Mouse (Mus musculus) liver, adult (tissue): ENCODE measurements around the gene Gm49373.

ENCODE experiments used
- GATA4 ChIP-seq: IDR thresholded peaks from 2 replicates; pipeline ENCODE4 v1.6.1; 2014; ENCODE audit warnings: mild to moderate bottlenecking, low read length; ENCODE audit not compliant: insufficient replicate concordance

Gene Gm49373

DNA sequence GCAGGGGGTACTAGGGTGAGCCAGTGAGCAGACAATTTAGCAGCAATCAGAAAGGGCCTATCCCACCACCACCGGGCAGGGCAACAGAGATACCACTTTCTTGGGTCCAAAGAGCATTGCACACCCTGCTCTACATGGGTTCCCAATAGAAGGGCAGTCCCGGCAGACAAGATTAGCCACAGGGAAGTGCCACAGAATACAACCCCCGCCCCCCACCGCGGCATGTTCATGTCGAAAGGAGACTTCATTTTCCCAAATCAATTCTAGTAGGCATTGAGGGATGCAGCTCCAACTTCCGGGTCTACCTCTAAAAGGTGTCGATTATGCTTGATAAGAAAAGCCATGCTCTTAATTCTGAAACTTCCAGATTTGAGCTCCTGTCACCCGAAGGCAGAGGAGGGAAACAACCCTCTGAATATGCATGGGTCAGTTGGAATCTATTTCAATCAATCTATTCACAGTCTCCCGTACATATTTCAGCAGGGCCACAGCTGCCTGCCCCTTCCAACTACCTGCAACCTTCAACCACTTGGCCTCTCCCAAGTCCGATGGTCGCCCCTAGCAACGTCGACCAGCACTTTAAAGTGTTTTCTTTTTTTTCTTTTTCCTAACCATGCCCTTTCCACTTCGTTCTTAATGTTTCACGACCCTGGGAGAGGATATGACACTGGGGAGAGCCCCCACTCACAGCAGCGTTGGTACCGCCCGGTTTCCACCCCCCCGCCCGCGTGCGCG is 18.2 kb upstream of the Gm49373 start:
- no peak for TF ChIP-seq GATA4

DNA sequence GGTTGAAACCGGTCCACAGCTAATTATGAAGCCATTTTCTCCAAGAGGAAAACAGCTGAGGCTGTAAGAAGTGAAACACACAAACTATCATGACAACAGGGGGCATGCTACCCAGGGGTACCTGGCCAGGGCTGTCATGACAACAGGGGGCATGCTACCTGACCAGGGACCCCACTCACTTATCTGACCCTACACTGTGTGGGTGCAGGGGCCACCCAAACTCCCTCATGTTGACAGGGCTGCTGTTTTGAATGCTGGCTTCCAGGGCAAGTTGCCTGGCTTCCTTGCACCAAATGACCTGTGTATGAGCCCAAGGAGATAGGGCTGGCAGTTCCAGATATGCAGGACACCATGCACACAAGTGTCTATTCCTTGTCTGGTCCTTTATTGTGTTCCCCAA is 17.6 kb upstream of the Gm49373 start:
- TF ChIP-seq GATA4 = no peak

DNA sequence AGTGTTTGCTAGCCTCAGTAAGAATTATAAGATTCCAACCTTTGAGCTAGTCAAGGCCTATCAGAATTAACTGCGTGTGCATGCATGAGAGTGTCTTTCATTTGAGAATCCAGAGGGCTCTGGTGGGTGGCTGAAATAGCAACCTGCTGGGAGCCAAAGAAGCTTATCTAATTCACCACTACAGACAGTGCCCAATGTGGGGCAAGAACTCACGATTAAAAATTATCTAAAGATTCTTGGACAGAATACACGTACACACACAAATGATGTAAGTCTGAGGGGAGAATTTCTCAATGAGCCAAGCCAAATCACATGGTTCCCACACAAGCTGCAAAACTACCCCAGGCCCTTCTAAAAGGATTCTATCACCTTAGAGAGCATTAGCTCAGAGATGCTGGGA is 10.4 kb upstream of the Gm49373 start:
- peak; percentile 62; the same call in 1 of the 2 replicates for TF ChIP-seq GATA4

DNA sequence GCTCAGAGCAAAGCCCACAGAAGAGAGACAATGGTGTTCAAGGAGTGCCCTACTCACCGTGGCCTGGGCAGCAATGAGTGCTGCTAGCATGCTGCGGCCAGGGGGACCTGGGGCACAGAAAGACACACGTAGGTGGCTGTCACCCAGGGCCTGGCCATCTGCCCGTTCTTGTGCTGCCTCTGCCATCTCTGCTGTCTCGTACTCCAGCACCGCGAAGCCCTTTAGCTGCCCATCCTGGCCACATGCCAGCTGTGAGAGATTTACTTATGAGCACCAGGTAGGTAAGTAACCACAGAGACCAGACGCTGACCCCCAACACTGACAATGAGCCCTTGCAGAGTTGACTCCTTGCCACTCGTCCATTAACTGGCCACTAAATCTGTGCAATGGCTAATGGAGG is 8.2 kb upstream of the Gm49373 start:
- no peak for TF ChIP-seq GATA4

DNA sequence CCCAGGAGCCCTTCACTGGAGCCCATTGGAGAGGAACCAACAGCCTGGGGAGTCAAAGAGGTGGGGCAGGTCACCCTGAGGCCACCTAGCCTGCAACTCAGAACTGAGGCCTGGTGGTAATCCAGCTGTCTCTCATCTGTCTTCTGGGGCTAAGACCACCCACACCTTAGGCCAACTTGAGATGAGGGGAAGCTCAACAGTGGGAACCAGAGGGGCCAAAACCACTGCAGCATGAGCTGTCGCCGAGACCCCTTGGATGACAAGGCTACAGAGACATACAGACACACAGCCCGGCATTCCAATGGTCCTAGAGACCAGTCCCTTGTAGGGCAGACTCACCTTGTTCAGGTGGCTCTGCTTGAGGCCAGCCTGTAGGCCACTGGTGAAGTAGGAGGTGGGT is 2.7 kb upstream of the Gm49373 start:
- TF ChIP-seq GATA4 = no peak

DNA sequence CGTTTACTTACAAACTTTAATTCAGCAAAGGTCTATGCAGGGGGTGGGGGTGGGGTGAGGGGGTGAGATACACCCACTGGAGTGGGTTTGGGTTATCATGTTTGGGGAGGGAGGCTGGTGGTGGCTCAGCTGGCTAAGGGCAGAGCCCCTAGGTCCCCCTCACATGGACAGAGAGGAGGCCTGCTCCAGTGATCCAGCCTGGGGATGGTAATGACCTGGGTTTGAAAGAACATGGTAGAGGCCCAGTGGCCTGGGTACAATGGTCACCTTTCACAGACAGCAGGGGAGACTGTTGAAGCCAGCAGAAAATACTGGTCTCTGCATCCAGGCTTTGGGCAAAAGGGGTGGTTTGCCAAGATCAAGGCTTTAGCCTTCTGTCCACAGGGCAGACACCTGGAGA is 1.3 kb upstream of the Gm49373 start:
- no peak for TF ChIP-seq GATA4

DNA sequence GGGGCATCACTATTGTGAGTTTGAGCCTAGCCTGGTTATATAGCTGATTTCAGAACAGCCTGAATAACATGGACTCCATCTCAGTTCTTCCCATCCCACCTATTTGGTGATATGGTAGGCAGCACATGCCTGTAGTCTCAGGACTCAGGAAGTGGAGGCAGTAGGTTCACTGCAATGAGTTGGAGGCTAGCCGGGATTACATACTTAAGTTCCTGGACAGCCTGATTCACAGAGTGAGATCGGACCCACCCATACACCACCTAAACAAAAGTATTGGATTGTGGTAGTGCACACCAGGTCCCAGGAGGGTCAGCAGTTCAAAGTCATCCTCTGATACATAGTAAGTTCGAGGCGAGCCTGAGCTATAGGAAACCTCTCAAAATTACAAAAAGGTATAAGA is 255 bp downstream of the Gm49373 start:
- TF ChIP-seq GATA4 = no peak

DNA sequence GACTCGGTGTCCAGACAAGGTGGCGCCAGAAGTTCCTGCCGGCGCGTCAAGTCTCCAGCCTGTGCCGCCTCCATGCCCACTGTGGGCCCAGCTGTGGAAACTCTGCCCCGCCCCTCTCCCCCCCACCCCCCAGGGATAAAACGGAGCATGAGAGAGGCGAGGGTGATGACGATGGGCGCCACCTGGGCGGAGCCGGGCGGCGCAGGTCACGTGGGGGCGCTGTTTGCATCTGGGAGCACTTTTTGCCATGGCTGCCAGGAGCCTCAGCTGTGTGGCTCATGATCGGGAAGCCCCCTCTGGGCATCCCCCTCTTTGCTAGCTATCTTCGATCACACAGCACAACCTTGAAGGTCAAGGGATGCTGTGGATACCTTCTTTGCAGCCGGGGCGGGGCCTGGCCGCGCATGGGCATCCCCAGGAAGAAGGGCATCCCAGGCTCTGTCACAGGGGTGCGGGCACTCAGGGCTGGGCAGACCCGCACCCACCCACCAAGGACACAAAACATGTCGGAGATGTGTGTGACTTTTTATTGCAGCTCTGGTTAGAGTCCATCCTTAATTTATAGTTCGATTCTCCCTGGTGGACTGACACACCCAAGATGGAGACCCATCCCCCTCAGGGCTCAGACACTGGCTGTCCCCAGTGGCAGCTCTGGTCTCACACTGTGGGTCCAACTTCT is 5.8 kb downstream of the Gm49373 start, which contains the start of gene Zglp1:
Gene Zglp1 (minus strand): TSS at position 88 of the 679 bp plus-strand sequence.
- TF ChIP-seq GATA4 = no peak

DNA sequence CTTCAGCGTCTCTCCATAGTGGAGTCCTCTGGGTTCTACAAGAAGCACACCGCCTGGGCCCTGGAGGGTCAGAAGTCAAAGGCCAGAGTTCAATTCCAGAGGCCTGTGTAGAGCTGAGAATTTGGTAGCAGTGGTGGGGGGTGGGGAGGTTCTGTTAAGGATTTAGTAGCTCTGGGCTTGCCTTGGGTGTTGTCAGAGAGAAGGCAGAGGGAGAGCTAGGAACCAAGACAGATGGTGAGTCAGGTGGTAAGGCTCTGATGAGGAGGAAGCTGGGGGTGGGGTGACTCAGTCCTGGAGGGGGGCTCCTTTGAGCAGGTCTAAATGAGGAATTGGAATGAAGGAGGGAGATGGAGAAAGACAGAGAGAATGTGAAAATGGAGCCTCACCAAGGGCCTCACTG is 10.0 kb downstream of the Gm49373 start:
- no peak for TF ChIP-seq GATA4

DNA sequence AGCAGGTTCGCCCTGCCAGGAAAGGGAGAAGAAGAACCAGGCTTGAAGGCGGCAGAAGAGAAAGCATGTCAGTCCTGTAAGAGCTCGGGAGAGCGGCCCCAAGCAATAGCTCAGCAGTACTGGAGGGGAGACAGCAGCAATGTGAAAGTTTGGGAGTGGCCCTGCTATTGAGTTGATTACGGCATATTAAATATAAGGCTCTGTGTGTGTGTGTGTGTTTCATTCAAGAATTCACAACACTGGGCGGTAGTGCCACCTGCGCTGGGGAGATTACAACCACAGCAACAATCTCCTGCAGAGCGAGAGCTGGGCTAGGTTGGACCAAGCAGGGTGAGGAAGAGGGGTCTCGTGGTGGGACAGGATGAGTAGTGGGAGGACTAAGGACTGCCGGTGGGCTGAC is 21.3 kb downstream of the Gm49373 start:
- TF ChIP-seq GATA4 = no peak

DNA sequence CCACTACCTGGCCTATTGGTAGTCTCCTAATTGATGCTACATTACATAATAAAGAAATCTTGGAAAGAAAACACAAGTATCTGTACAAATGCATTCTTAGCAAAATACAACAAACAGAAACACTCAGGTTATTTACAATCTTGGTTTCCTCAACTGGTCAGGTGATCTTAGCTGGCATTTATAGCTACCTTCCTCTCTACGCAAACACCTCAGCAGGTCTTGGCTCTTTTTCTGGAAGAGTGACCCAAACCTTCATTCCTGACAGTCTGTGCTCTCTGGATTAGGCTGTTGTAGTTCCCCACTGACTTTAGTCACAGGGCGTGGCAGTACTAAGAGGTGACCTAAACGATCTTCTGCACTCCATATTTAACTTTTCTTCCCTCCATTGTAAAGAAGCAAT is 27.7 kb downstream of the Gm49373 start:
- TF ChIP-seq GATA4 = no peak

DNA sequence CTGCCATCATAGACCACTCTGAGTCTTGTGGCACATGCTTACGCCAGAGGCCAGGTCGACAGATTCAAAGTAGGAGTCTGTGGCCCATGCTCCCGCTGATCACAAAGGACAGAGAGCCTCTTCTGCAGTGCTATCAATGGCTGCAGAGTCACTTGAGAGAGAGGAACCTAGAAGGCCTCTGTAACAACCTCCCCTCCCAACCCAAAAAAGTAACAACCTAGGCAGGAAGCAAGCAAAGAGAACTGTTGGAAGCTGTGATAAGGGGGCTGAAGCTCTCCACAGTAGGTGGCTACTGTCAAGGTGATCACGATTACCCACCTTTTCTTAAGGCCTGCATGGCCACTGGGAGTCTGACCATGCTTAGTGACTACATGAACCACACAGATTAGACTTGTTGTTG is 29.3 kb downstream of the Gm49373 start:
- TF ChIP-seq GATA4 = no peak

DNA sequence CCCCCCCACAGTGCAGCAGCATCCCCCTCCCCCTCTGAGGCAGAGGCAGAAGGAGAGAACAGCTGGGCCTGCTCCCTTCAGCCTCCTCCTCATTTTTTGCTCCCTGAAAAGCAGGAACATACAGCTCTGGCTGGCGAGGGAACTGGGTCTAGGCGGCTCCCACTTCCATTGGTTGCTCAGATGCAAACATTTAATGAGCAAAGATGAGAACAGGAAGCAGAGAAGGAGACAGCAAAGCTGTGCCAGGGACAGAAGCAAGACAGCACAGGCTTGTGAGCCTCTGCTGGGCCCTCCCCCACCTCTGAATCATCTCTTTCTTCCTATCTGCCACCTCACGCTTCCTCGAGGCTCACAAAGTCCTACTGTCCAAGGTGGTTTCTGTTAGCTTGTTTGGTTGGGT is 31.6 kb downstream of the Gm49373 start:
- no peak for TF ChIP-seq GATA4

DNA sequence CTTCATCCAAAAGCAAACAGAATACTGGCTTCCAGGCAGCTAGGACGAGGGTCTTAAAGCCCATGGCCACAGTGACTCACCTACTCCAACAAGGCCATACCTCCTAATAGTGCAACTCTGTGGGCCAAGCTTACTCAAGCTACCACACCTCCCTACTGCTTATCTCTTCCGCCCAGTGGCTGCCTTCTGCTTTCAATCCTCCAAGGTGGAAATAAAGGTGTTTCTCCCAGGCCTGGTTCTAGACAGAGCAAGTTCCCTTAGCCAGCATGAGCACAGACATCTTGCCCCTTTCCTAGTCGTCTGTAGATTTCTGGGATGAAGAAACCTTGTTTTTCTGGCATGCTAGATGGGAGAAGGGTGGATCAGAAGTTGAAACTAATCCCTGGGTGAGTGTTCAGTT is 33.1 kb downstream of the Gm49373 start:
- TF ChIP-seq GATA4 = no peak

DNA sequence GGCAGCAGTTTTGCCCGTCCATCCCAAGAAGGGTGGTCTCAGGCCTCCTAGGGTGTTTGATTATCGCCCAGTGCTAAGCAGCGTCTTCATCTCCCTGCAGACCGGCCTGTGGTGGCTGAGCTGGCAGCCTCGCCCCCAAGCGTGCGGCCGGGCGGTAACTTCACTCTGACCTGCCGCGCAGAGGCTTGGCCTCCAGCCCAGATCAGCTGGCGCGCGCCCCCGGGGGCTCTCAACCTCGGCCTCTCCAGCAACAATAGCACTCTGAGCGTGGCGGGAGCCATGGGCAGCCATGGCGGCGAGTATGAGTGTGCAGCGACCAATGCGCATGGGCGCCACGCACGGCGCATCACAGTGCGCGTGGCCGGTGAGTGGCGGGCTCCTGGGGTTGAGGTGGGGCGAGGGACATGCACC is 35.4 kb downstream of the Gm49373 start:
- TF ChIP-seq GATA4 = no peak

DNA sequence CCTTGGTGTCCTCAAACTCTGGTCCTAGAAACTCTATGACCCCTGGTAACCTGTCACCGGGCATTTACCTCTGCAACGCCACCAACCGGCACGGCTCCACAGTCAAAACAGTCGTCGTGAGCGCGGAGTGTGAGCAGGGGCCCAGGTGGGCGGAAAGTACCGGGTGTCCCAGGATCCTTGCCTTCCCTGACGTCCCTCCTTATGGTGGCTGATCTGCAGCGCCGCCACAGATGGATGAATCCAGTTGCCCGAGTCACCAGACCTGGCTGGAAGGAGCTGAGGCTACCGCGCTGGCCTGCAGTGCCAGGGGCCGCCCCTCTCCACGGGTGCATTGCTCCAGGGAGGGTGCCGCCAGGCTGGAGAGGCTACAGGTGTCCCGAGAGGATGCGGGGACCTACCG is 36.2 kb downstream of the Gm49373 start:
- TF ChIP-seq GATA4 = no peak

DNA sequence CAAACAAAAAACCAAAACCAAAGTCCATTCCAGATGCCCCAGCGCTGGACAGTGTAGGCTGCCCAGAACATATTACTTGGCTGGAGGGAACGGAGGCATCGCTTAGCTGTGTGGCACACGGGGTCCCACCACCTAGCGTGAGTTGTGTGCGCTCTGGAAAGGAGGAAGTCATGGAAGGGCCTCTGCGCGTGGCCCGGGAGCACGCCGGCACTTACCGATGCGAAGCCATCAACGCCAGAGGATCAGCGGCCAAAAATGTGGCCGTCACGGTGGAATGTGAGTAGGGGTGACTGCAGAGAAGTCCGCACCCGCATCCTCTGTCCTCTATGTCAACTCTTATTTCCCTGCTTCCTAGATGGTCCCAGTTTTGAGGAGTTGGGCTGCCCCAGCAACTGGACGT is 36.7 kb downstream of the Gm49373 start:
- TF ChIP-seq GATA4 = no peak
